Mouse (Mus musculus): ENCODE results near the gene Ric1. TPM values are rescaled to one million over a fixed set of nuclear protein-coding genes. Genes with fewer than 3 reads are reported as not detected.
"Not testable (repeated sequence)": the region's sequence is repeated elsewhere in the genome, so short reads cannot be mapped to it uniquely, and the experiment has no call there.

Ric1 gene
- polyA plus RNA-seq, 1 experiment from 2014 or later: 26.5 TPM

DNA sequence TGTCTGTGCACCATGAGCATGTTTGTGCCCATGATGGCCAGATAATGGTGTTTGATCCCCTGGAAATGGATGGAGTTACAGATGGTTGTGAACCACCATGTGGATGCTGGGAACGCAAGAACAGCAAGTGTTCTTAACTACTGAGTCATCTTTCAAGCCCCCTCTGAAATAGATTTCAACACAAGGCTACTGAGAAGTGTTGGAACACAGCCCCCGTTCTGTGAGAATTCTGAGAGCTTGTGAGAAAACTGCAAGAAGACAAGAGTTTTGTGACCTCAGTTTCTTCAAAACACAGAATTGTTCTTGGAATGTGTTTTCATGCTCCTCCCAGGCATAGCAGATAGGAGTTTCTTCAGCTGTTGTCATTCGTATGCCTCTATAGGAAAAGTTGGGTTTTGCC lies 6.7 kb upstream of the Ric1 start:
- Histone ChIP-seq H3K27me3 (no peaks in the 10 kb centered on the region), H3K36me3 (peaks cover 17% of the 10 kb centered on the region), H3K9me3 (peaks cover 6% of the 10 kb centered on the region), H3K9ac (replicated peaks) (no peak overlapping the region), H3K27ac (no peak overlapping the region), H3K4me3 (replicated peaks) (no peak overlapping the region), H3K4me2 (no peak overlapping the region), H3K4me1 (replicated peaks) (no peaks in the 10 kb centered on the region)
- no peak for ATAC-seq (ENCODE audit: insufficient number of reproducible peaks, insufficient read depth, low FRiP score, low TSS enrichment, low read depth)
- WGBS: 93% methylated on average over 3 of the region's 3 CpGs

DNA sequence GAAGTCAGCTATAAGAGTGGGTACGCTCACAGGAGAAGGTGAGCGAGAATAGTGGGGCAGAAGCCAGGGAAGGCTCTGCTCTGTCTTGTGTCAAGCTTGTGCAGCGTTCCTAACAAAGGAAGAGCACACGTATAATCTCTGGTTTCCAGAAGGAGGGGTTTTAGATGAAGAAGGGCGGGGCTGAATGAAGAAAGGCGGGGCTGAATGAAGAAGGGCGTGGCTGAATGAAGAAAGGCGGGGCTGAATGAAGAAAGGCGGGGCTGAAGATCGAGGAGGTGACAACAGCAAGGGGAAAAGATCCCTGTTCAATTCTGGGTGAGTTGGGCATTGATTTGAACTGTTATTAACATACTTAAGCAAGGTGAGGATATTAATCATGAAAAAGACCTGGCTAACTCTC lies 6.1 kb upstream of the Ric1 start:
- 75% methylated on average over 10 of the region's 10 CpGs for WGBS
- no peak overlapping the region for H3K4me2 ChIP-seq

DNA sequence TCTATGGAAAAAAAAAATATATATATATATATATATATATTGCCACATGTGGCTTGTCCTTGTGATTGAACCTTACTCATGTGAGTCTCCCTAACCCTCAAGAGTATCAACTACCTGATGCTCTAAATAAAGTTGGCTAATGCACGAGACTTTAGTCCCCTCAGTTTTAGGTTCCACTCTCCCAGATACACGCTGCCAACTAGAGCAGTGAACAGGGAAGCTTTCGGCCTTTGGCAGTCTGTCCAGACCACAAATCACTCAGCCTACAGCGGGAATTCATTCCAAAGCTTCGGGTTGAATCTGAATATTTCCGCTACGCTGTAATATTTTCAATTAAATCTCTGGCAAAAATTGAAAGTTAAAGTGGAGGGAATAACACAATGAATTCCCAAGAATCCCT lies 3.7 kb upstream of the Ric1 start:
- H3K36me3 ChIP-seq: peaks cover 17% of the 10 kb centered on the region
- no peak for ATAC-seq (ENCODE audit: insufficient number of reproducible peaks, insufficient read depth, low FRiP score, low TSS enrichment, low read depth)
- H3K4me1 ChIP-seq (replicated peaks): 0 out of 2 replicates have a peak, but pooled peaks cover 8% of the 10 kb centered on the region
- WGBS: 90% methylated on average over 7 of the region's 7 CpGs
- H3K9me3 ChIP-seq: peaks cover 6% of the 10 kb centered on the region
- H3K27ac ChIP-seq: no peak overlapping the region
- H3K27me3 ChIP-seq: no peaks in the 10 kb centered on the region
- H3K4me3 ChIP-seq (replicated peaks): no peak overlapping the region
- H3K9ac ChIP-seq (replicated peaks): no peak overlapping the region
- no peak overlapping the region for H3K4me2 ChIP-seq

More for the DNA sequence above, 6.1 kb upstream of the Ric1 start:
- Histone ChIP-seq H3K9ac (replicated peaks) (no peak overlapping the region), H3K9me3 (peaks cover 6% of the 10 kb centered on the region), H3K36me3 (peaks cover 17% of the 10 kb centered on the region), H3K4me1 (replicated peaks) (0 out of 2 replicates have a peak, but pooled peaks cover 4% of the 10 kb centered on the region), H3K27me3 (no peaks in the 10 kb centered on the region), H3K27ac (no peak overlapping the region), H3K4me3 (replicated peaks) (no peak overlapping the region)
- no peak for ATAC-seq (ENCODE audit: insufficient number of reproducible peaks, insufficient read depth, low FRiP score, low TSS enrichment, low read depth)

DNA sequence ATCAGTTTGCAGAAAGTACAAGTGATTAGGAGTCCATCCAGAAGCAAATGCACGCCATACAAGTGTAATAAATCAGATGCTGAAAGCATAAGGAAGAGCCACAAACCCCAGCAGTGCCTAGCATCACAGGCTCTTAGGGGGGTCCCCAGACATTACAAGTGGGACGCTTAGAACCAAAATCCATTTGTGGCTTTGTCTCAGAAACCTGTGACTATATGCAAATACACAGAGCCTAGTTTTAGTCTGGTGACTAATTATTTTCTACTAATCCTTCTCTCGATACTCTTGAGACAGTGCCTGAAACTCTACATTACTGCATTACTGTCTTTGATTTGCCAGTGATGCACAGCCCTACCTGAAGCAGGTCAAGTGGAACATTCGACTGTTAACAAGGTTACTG lies 3.2 kb upstream of the Ric1 start:
- H3K27me3 ChIP-seq: no peaks in the 10 kb centered on the region
- no peak for ATAC-seq (ENCODE audit: insufficient number of reproducible peaks, insufficient read depth, low FRiP score, low TSS enrichment, low read depth)
- WGBS: 75% methylated on average over 4 of the region's 4 CpGs
- peaks cover 12% of the 10 kb centered on the region; the same call in 1 of the 2 replicates for H3K4me1 ChIP-seq (replicated peaks)
- no peak overlapping the region for H3K9ac ChIP-seq (replicated peaks)
- no peak overlapping the region for H3K4me3 ChIP-seq (replicated peaks)
- no peak overlapping the region for H3K27ac ChIP-seq
- no peak overlapping the region for H3K4me2 ChIP-seq
- peaks cover 6% of the 10 kb centered on the region for H3K9me3 ChIP-seq
- H3K36me3 ChIP-seq: peaks cover 17% of the 10 kb centered on the region

DNA sequence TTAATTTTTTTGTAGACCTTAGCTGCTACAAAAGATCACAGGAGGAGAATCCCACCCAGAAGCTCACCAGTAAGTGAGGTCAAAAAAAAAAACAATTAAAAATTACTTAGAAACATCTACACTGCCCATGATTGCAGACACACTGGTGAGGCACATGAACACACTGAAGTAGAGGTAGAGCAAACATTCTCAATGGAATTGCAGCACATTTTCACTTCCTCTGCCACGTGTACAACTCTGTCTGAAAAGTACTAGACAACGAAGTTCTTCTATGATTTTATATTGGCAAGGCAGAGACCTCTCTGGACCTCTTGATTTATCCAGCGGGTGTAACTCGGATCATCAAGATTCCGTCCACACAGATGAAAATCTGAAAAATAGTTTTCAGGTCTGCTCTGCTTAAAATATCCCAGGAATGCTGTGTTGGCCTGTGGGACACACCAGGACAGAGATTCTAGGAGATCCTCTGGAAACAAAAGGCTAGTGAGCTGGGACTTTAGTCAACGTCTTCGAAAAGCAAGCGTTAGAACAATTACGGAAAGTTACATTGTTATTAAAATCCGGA lies 1.0 kb upstream of the Ric1 start:
- Histone ChIP-seq H3K27ac (peak overlapping the region; percentile 97; the same call in 1 of the 2 replicates), H3K4me2 (peak overlapping the region; percentile 76), H3K27me3 (no peaks in the 10 kb centered on the region), H3K9me3 (no peaks in the 10 kb centered on the region), H3K9ac (replicated peaks) (no peak overlapping the region), H3K4me1 (replicated peaks) (peaks cover 18% of the 10 kb centered on the region), H3K36me3 (peaks cover 13% of the 10 kb centered on the region), H3K4me3 (replicated peaks) (peak overlapping the region; percentile 89)
- ATAC-seq (ENCODE audit: insufficient number of reproducible peaks, insufficient read depth, low FRiP score, low TSS enrichment, low read depth): no peak
- 50% methylated on average over 10 of the region's 10 CpGs for WGBS

DNA sequence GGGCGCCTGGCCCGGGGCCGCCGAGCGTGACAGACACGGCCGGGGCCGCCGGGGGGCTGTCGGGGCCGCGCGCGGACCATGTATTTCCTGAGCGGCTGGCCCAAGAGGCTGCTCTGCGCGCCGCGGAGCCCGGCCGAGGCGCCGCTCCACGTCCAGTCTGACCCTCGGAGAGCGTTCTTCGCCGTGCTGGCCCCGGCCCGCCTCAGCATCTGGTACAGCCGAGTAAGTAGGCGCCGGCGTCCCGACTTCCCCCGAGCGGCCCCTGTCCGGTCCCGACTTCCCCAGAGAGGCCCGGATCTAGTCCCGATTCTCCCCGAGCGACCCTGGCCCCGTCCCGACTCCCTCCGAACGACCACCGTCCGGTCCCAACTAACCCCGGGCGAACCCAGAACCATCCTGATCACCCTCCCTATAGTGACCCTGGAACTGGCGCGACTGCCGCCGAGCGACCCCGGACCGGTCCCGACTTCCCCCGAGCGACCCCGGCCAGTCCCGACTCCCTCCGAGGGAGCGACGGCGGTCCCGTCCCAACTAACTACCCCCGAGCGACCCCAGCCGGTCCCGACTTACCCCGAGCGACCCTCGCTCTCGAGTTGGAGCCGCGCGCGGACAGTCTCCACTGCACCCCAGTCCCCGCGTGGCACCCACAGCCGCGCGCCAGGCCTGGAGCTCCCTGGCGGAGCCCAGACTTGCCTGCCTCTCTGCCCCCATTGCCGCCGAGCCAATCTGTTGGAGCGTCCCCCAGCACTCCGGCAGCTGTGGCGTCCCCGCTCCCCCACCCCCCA lies 555 bp downstream of the Ric1 start:
- H3K27ac ChIP-seq: peak overlapping the region; percentile 97
- H3K4me3 ChIP-seq (replicated peaks): peak overlapping the region; percentile 89
- 0 out of 2 replicates have a peak, but pooled peaks cover 5% of the 10 kb centered on the region for H3K36me3 ChIP-seq
- H3K9ac ChIP-seq (replicated peaks): peak overlapping the region; percentile 92
- ATAC-seq (ENCODE audit: insufficient number of reproducible peaks, insufficient read depth, low FRiP score, low TSS enrichment, low read depth): peak; percentile 74
- WGBS: under 1% methylated on average over 77 of the region's 92 CpGs
- H3K9me3 ChIP-seq: no peaks in the 10 kb centered on the region
- H3K27me3 ChIP-seq: no peaks in the 10 kb centered on the region
- peak overlapping the region; percentile 76 for H3K4me2 ChIP-seq
- peaks cover 18% of the 10 kb centered on the region for H3K4me1 ChIP-seq (replicated peaks)

DNA sequence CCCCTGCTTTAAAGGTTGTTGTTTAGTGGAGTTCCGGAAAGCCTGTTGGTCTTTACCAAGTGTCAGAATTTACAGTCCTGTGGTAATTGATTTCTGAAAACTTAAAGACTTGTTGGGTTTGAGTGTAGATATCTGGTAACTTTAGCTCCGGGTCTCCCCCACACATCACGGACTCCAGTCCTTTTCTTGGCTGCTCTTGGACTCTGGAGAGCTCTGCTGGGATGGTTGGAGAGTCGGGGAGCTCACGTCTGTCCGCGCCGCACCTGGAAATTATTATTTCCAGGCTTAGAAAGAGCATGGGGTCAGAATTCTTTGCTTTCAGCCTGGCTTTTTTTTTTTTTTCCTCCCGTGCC lies 1.1 kb downstream of the Ric1 start:
- no peaks in the 10 kb centered on the region for H3K9me3 ChIP-seq
- H3K4me1 ChIP-seq (replicated peaks): peaks cover 18% of the 10 kb centered on the region
- no peaks in the 10 kb centered on the region for H3K27me3 ChIP-seq
- no peak for ATAC-seq (ENCODE audit: insufficient number of reproducible peaks, insufficient read depth, low FRiP score, low TSS enrichment, low read depth)
- H3K27ac ChIP-seq: peak overlapping the region; percentile 97
- H3K9ac ChIP-seq (replicated peaks): peak overlapping the region; percentile 92
- 1% methylated on average over 9 of the region's 9 CpGs for WGBS
- peak overlapping the region; percentile 89 for H3K4me3 ChIP-seq (replicated peaks)
- H3K36me3 ChIP-seq: 0 out of 2 replicates have a peak, but pooled peaks cover 4% of the 10 kb centered on the region
- peak overlapping the region; percentile 76 for H3K4me2 ChIP-seq

DNA sequence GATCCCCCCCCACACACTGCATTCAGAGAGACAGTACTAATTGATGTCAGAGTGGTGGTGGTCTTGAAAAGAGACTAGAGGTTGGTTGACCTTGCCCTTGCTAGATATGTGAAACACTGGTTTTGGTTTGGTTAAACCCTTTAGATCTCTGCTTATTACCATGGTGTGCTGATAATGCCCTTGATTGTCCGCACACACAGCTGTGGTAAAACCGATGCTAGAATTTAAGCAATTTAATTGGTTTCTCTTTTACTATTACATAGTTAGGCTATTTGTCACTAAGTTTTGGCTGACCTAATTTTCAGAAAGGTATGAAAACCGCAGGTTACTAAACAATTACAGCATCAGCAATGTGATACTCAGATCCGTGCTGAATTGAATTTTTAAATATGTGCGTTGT lies 1.6 kb downstream of the Ric1 start:
- WGBS: 13% methylated on average over 5 of the region's 5 CpGs
- Histone ChIP-seq H3K4me3 (replicated peaks) (peak overlapping the region; percentile 89), H3K9ac (replicated peaks) (peak overlapping the region; percentile 92), H3K9me3 (peaks cover 2% of the 10 kb centered on the region; the same call in 1 of the 2 replicates), H3K27ac (peak overlapping the region; percentile 97), H3K36me3 (no peaks in the 10 kb centered on the region), H3K27me3 (no peaks in the 10 kb centered on the region), H3K4me1 (replicated peaks) (peaks cover 18% of the 10 kb centered on the region), H3K4me2 (peak overlapping the region; percentile 76)
- no peak for ATAC-seq (ENCODE audit: insufficient number of reproducible peaks, insufficient read depth, low FRiP score, low TSS enrichment, low read depth)

DNA sequence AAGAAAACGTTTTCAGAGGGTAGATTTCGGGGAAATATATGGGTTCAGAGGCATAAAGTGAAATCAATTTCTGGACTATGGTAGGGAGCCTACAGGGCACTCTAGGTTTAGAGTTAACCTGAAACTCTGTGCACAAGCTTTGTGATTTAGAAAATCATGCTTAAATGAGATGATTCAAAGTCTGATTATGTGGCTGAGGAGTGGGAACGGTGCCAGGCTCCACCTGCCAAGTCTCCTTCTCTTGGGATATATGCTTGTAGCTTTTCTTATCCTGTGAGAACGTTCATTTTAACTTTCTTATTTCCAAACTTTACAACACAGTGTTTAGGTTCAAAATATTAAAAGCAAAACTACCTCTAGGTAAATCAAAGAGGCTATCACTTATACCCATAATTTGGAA lies 2.5 kb downstream of the Ric1 start:
- no peak overlapping the region for H3K4me3 ChIP-seq (replicated peaks)
- peaks cover 18% of the 10 kb centered on the region for H3K4me1 ChIP-seq (replicated peaks)
- 64% methylated on average over 4 of the region's 4 CpGs for WGBS
- H3K27me3 ChIP-seq: no peaks in the 10 kb centered on the region
- H3K9ac ChIP-seq (replicated peaks): no peak overlapping the region
- no peak overlapping the region for H3K27ac ChIP-seq
- H3K36me3 ChIP-seq: no peaks in the 10 kb centered on the region
- peak overlapping the region; percentile 76; the same call in 1 of the 2 replicates for H3K4me2 ChIP-seq
- peaks cover 8% of the 10 kb centered on the region; the same call in 1 of the 2 replicates for H3K9me3 ChIP-seq
- no peak for ATAC-seq (ENCODE audit: insufficient number of reproducible peaks, insufficient read depth, low FRiP score, low TSS enrichment, low read depth)

DNA sequence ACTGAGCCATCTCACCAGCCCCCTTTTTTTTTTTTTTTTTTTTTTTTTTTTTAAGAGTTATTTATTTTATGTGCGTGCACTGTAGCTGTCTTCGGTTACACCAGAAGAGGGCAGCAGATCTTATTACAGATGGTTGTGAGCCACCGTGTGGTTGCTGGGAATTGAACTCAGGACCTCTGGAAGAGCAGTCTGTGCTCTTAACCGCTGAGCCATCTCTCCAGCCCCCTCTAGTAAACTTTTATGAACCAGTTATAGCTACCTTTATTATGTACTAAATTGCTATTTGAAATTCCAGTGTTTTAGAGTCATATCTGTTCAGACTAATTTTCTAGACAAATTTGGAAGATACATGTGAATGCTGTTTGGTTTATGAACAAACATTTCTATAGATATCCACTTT lies 3.5 kb downstream of the Ric1 start:
- H3K27me3 ChIP-seq; ATAC-seq (ENCODE audit: insufficient number of reproducible peaks, insufficient read depth, low FRiP score, low TSS enrichment, low read depth); H3K27ac ChIP-seq; H3K4me3 ChIP-seq (replicated peaks); H3K9me3 ChIP-seq; H3K4me2 ChIP-seq; H3K36me3 ChIP-seq; H3K9ac ChIP-seq (replicated peaks): not testable (repeated sequence)
- 78% methylated on average over 4 of the region's 4 CpGs for WGBS
- peaks cover 17% of the 10 kb centered on the region for H3K4me1 ChIP-seq (replicated peaks)

DNA sequence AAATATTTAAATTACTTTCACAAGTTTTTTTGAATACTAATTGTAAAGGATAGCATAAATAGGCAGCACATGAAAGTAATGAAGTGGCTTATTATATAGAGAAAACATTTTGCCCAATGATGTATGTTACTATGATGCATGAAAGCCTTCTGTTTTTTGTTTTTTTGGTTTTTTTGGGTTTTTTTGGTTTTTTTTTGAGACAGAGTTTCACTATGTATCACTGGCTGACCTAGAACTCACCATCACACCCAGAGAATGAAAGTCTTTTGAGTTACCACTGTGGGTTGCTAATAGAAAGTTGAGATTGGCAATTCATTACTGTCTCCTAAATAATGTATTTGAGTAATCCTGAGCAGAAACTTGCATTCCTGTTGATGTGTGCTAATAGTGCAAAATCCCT lies 4.8 kb downstream of the Ric1 start:
- Histone ChIP-seq H3K4me2 (no peak overlapping the region), H3K27ac (no peak overlapping the region), H3K27me3 (no peaks in the 10 kb centered on the region), H3K36me3 (no peaks in the 10 kb centered on the region), H3K9ac (replicated peaks) (no peak overlapping the region), H3K4me3 (replicated peaks) (no peak overlapping the region), H3K4me1 (replicated peaks) (peaks cover 10% of the 10 kb centered on the region), H3K9me3 (peaks cover 8% of the 10 kb centered on the region; the same call in 1 of the 2 replicates)
- no peak for ATAC-seq (ENCODE audit: insufficient number of reproducible peaks, insufficient read depth, low FRiP score, low TSS enrichment, low read depth)

Data from limb, embryonic 12.5 days (tissue).